Mouse (Mus musculus) kidney, postnatal 4 days (tissue): ENCODE measurements at regions not wholly inside any gene's neighbourhood (a gene's known extent, or its start where the extent isn't known, plus 50 kb on each side); places are given as distances from the start of the nearest gene placed in this dataset.

Experiments used
- DNase-seq, 2 experiments: peaks; one replicate each; pipeline ENCODE4 v3.0.0; 2021; ENCODE audit warnings: mixed read lengths in 2 of 2

GRCm38 (mm10) chr14:58570021-58570420, 499.7 kb downstream of the Fgf9 start:
- no peak for DNase-seq

DNA sequence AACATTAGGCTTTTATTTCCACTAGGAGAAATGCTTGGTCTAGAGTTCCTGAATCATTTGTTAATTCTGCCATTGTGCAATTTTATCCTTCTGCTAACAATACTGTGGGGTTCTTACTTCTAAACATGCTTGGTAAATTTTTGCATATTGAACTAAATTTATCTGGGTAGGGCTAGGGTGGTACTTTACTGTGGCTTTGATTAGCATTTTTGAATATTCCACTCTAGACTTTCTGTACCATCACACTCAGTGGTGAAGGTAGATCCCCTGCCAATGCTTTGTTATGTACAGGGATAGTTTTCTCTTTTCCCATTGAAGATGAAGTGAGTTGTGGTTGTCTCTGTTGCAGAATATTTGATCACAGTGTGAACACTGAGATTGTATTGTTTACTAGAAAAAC, 497.1 kb downstream of the Fgf9 start:
- no peak for DNase-seq

- DNase-seq: no peak
These were observed 492.7 kb downstream of the Fgf9 start for GRCm38 (mm10) chr14:58563082-58563481.

DNA sequence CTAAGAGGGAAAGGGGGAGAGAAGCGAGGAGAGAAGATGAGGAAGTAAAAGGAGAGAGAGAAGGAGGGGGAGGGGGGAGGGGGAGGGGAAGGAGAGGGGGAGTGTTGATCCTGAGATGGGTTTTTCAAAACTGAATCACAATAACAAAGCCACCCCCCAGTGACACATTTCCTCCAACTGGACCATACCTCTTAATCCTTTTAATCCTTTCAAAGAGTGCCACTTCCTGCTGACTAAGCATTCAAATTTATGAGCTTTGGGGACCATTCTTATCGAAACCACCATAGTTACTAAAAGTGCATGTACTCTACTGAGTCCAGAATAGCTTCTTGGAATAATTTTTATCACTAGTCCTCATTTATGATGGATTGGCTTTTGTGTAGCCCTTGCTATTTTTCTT, 480.4 kb downstream of the Fgf9 start:
- no peak for DNase-seq

GRCm38 (mm10) chr14:58545778-58546177, 475.4 kb downstream of the Fgf9 start:
- no peak for DNase-seq

DNA sequence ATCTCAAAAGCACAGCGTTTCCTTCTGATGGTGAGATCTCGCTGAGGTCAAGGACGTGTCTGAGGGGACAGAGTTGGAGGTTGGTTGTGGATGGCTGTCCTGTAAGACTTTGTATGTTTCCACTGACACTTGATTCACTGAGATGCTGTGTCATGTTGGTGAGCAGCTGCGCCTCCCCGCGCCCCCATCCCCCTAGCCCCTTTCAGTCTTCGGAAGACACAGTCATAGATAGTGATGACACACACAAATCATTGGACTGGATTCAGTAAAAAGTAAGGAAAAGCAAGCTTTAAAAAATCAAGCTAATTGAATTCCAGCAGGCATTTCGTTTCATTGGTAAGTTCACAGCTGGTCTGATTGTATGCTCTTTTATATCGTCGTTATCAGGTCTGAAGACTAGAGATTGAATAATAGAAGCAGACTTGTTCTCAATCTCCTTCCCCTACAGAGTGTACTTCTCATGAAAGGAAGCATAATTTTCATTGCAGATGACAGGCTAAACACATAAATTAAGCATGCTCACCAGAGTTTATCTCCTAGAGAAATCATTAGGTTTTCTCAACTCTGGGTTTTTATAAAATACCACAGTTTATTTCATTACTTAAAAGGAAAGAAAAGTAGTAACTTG, 472.9 kb downstream of the Fgf9 start:
- DNase-seq: no peak

DNA sequence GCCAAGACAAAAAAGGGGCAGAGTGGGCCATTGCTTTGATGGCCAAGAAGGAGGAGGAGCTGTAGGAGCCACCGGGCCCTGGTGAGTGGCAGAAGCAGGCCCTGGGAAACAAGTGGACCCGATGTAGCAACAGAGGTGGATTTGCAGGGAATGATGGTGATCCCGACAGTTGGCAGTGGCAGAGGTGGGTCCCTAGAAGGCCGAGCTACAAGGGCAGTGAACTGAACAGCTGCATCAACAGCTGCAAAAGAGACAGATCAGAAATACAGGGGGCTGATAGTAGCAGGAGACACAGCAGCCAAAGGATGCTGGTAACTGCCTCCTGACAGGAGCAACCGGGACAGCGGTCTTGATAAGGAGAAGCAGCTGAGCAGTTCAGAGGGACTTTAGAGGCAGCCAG, 467.8 kb downstream of the Fgf9 start:
- no peak for DNase-seq

DNA sequence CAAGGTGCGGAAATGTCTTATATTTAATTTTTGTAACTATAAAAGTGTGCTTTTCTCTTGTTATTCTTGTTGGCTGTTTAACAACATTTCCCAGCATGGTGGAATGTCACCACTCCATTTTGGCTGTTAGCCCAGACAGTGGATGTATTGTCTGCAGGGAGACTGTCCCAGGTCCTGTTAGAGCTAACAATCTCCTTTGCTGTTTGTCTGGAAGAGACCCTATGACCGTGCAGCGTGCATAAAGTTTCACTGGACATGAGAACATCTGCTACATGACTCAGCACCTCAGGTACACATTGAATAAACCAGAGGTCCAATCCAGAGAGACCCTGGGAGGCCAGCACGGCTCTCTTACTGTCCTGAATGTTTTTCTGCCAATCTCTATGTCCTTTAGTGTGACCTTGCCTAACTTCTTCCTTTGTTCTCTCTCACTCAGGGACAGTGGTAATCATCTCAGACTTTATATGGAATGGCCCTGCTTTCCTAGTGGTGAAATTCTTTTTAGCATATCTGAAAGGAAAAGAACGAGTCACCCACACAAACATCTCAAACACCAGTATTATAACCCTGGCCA, 450.7 kb downstream of the Fgf9 start:
- peak in 1 of 2 experiments; percentile 22 for DNase-seq

- no peak for DNase-seq
These were observed 450.0 kb downstream of the Fgf9 start for GRCm38 (mm10) chr14:58520384-58520783.

DNA sequence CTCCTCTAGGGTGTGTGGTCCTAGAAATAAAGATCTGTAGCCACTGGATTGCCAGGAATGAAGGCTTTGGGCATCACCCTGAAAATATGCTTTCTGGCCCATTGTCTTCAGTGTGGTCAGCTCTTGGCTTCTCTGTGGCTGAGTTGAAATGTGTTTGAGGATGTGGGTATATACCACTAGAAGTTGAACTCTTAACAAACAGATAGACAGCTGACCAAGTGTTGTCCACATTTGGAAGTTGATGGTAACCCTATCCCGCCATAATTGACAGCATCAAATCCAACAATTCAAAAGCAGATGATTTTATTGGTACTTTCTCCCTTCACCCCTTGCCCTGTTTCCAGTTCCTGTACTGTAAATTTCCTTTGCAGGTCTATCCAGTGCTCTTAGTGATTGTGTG, 448.7 kb downstream of the Fgf9 start:
- DNase-seq: no peak

DNA sequence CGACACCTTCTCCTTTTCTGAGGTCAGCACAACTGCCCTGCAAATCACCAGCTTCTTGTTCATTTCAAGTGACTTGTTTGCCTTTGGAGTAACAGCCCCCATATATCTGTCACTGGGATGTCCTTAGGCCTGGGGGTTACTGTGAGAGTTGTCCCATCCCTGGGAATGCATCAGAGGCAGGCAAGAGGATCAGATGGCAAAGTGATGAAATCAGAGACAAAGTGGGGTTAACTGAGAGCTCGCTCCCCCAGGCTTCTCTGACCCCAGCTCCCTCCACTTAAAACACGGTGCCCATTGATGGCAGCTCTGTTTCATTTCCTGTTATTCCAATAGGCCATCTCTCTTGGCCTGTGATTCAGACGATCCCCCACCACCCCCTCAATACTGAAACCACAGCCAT, 446.2 kb downstream of the Fgf9 start:
- no peak for DNase-seq

GRCm38 (mm10) chr14:58512177-58512576, 441.8 kb downstream of the Fgf9 start:
- no peak for DNase-seq

DNA sequence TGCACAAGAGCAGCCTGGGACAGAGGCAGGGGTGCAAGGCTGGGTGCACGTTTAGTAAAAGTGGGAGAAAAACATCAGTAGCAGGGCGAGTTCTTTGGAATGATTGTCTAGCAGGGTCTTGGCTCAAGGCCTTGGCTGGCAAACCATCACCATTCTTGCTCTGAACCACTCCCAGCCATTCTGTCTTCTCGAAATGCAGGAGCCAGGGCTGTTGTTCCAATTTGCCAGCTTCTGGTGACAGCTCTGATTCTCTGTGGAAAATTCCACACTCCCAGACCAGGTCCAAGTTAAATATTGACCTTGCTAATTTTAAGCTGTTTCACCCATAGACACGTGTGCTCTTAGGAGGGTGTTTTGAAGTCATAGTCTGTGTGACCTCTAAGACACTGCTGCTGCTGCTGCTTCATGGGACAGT, 441.2 kb downstream of the Fgf9 start:
- peak in 1 of 2 experiments; percentile 42 for DNase-seq

DNA sequence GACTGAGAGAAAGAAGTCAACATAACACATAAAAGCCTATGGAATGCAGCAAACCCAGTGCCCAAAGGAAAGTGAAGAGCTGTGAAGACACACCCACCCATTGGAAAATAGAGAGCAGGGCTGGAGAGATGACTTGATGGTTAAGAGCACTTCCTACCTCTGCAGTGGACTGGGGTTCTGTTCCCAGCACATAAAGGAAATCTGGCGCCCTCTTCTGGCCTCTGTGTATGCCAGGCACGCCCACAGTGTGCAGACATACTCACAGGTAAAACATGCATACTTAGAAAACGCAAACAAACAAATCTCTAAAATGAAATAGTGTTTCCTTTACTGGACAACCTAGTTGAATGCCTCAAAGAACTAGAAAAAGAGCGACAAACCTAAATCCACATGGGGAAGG, 440.4 kb downstream of the Fgf9 start:
- peak in 1 of 2 experiments; percentile 30 for DNase-seq

GRCm38 (mm10) chr14:58509106-58509505, 438.8 kb downstream of the Fgf9 start:
- DNase-seq: no peak

DNA sequence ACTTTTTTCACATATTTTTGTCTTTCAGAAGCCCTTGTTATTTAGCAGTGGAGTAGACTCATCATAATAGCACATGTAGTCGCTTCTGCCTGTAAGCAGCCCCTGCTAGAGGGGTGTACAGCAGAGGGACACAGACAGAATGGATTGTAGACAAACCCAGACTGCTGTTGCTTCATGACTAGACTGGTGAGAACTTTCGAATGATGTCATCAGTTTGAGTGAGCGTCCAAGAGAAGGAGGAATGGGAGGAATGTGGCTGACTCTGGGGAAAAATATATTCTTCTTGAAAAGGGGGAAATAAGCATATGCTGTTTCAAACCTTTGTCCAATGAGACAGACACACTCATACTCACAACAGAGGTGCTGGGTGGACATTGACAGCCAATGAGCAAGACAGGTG, 436.1 kb downstream of the Fgf9 start:
- no peak for DNase-seq

DNA sequence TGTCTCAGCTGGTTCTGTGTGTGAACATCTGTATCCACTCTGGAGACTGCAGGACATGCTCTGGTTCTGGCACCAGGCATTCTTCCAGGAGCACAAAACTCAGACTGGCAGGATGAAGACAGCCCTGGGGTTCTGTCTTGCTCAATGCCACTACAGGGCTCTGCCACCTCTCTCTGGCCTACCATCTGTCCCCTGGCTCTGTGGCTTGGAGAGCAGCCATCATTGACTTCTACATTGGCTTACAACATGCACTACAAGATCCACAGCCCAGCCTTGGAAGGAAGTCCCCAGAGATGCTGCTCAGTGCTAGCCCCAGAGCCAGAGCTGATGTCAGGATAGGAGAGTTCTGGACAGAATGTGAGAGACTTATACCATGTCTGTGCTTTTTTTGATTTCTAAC, 435.5 kb downstream of the Fgf9 start:
- no peak for DNase-seq

DNA sequence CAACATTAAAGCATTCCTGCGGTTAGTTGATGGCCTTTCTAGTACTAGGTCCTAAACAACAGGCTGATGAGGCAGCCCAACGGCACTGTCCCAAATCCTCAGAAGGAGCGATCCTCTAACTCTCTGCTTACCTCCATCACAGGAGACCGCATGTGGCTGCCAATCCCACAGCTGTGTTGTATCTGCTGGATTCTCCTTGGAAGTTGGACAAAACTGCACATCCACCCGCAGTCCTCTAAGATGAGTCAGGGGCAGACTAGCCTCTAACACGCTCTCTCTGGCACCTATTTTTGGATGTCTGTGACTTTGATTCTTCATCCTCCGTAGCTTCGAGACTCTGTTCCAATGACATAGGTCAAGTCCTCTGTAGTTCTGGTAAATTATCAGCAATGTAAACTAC, 432.5 kb downstream of the Fgf9 start:
- peak in 1 of 2 experiments; percentile 15 for DNase-seq

- DNase-seq: no peak
These were observed 429.7 kb downstream of the Fgf9 start for GRCm38 (mm10) chr14:58500014-58500413.

GRCm38 (mm10) chr14:58499501-58499900, 429.2 kb downstream of the Fgf9 start:
- DNase-seq: peak; percentile 22 to 41

DNA sequence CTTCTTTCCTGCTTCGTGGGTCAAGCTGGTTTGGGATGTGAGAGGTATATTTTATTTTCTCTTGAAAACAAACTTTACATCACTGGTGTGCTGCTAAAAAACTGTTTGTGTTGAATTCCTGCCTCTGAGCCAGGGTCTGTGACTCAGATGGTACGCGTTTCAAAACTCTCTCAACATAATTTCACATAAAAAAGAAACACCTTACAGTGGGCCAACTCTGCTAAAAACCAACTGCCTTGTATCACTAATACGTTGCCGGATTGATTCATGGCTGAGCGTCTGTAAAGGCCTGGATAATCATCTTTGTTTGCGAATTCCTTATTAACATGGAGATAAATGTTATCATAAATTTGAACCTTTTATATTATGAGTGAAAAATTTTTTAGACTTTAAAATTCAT, 428.7 kb downstream of the Fgf9 start:
- no peak for DNase-seq

DNA sequence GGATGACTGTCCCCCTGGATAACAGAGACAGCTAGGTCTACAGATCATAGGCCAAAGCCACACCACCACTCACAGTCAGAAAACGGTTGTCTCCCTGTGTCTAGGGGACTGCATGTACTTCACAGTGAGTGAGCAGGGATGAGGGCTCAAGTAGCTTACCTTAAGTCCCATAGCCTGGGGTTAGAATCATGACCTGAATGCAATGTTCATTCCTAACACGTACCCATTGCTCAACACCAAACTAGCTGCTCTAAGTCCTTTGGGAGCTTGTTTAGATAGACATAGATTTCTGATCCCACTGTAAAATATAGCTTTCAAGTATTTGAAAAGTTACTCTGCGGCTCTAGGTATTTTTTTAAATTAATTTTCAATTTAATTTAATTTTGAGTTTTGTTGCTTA, 426.6 kb downstream of the Fgf9 start:
- no peak for DNase-seq

- DNase-seq: no peak
These were observed 424.1 kb downstream of the Fgf9 start for GRCm38 (mm10) chr14:58494400-58494987.

DNA sequence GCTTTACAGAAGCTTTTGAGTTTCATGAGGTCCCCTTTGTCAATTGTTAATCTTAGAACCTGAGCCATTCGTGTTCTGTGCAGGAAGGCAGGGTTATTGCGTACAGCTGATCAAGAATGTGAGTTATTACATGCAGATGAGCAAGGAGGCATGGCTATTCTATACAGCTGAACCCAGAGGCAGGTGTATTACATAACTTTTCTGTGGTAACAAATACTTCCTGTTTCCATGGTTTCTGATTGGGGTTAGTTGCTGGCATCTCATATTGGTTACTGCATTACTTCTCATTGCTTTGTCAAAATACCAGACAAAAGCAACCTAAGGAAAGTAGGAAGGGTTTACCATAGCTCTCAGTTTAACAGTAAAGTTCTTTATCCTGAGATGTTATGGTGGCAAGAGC, 421.8 kb downstream of the Fgf9 start:
- no peak for DNase-seq

- no peak for DNase-seq
These were observed 418.5 kb downstream of the Fgf9 start for GRCm38 (mm10) chr14:58488803-58489202.
